Mouse (Mus musculus) heart, embryonic 16.5 days (tissue): Measurements from ENCODE around the gene Unc50. TPM values are rescaled to one million over a fixed set of nuclear protein-coding genes. Genes with fewer than 3 reads are reported as not detected.

ENCODE experiments used
- ATAC-seq: fragments of 200-750 bp; cut with Nextera tagmentation; replicated peaks from 2 replicates; pipeline ENCODE4 v1.8.0; 2017; ENCODE audit warnings: moderate number of reproducible peaks; ENCODE audit not compliant: insufficient read depth, low FRiP score; ENCODE audit errors: extremely low read depth
- H3K27ac ChIP-seq: fragments of 300-500 bp; sonication (generic); 2 replicates; pipeline ENCODE4 v1.5.1; 2014; ENCODE audit warnings: mild to moderate bottlenecking, low read length, control low read depth, moderate library complexity
- H3K27me3 ChIP-seq: fragments of 300-500 bp; sonication (generic); 2 replicates; pipeline ENCODE4 v1.6.1; 2014; ENCODE audit warnings: low read length, mixed read lengths; ENCODE audit not compliant: control insufficient read depth, insufficient read depth
- H3K36me3 ChIP-seq: fragments of 300-500 bp; sonication (generic); 2 replicates; pipeline ENCODE4 v1.6.1; 2014; ENCODE audit not compliant: control insufficient read depth, insufficient read depth
- H3K4me1 ChIP-seq: fragments of 300-500 bp; sonication (generic); 2 replicates; pipeline ENCODE4 v1.6.1; 2014; ENCODE audit warnings: low read length, mixed read lengths; ENCODE audit not compliant: control insufficient read depth, insufficient read depth
- H3K4me2 ChIP-seq: fragments of 300-500 bp; sonication (generic); 2 replicates; pipeline ENCODE4 v1.6.1; 2014; ENCODE audit warnings: low read depth, mild to moderate bottlenecking, control low read depth, low read length
- H3K4me3 ChIP-seq: fragments of 300-500 bp; sonication (generic); 2 replicates; pipeline ENCODE4 v1.5.1; 2014; ENCODE audit warnings: mild to moderate bottlenecking, control low read depth, low read length
- H3K9ac ChIP-seq: fragments of 300-500 bp; sonication (generic); 2 replicates; pipeline ENCODE4 v1.6.1; 2014; ENCODE audit warnings: low read length, control low read depth
- H3K9me3 ChIP-seq: fragments of 300-500 bp; sonication (generic); replicated peaks from 2 replicates; pipeline ENCODE4 v1.6.1; 2016; ENCODE audit warnings: low read length; ENCODE audit not compliant: control insufficient read depth
- WGBS: fragments of 180-500 bp; shearing (Covaris S2); extraction: QIAGEN DNeasy Blood & Tissue Kit; methylation state at CpG from one replicate; pipeline ENCODE4 v1.1.7; 2014; 5-methylcytosine and 5-hydroxymethylcytosine counted together
- polyA plus RNA-seq: library from polyadenylated mRNA; unstranded; fragments of >200 nt; fragmentation: Nextera tagmentation; extraction: Ambion mirVana; gene quantifications from 2 replicates; pipeline ENCODE4 v1.2.1, GENCODE M21; 2015

Gene Unc50
- polyA plus RNA-seq, 1 experiment from 2014 or later: 78.8 TPM

DNA sequence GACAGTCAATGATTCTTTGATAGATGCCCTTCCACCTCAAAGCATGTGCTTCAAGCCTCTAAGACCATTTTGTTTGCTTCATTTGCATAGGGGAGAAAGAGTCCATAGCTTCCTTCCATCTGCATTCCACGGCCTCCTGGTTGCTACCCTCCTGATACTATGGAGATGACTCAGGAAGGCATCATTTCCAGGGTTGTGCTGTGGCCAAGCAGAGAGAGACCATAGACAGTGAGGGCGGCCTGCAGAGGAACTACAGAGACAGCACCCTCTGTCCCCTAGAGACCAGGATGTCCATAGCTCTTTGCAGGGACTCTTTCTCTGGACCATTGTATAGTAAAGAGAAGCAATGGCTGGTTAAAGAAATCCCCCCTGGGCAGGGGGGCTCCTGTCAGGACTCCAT is 24.8 kb upstream of the Unc50 start:
- Histone ChIP-seq H3K4me3 (no peak overlapping the region), H3K27ac (no peak overlapping the region), H3K9me3 (no peaks in the 10 kb centered on the region), H3K9ac (no peak overlapping the region), H3K4me1 (no peaks in the 10 kb centered on the region), H3K27me3 (no peaks in the 10 kb centered on the region), H3K36me3 (0 out of 2 replicates have a peak, but pooled peaks cover 2% of the 10 kb centered on the region), H3K4me2 (no peak overlapping the region)
- WGBS: 89% methylated on average over 2 of the region's 2 CpGs
- ATAC-seq: no peak

DNA sequence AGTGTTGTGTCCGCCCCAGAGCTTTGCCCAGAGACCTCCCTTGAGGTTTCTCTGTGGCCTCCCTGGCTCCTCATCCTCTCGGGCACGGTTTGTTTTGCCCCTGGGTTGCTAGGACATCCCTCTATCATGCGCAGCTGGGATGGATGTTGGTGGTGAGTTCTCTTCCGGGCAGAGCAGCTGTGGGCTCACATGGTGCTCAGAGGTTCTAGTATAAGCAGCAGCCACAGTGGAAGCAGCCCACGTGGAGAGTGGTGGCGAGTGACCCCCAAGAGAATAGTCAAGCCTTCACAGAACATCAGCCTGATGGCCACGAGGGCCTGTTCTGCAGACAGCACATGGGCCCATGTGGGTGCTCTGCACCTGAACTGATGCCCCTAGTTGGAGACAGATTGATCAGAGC is 22.7 kb upstream of the Unc50 start:
- H3K36me3 ChIP-seq: 0 out of 2 replicates have a peak, but pooled peaks cover 2% of the 10 kb centered on the region
- H3K27ac ChIP-seq: no peak overlapping the region
- H3K9me3 ChIP-seq: no peaks in the 10 kb centered on the region
- H3K9ac ChIP-seq: no peak overlapping the region
- 74% methylated on average over 8 of the region's 8 CpGs for WGBS
- no peak overlapping the region for H3K4me3 ChIP-seq
- no peaks in the 10 kb centered on the region for H3K27me3 ChIP-seq
- H3K4me1 ChIP-seq: no peaks in the 10 kb centered on the region
- ATAC-seq: no peak
- H3K4me2 ChIP-seq: no peak overlapping the region

DNA sequence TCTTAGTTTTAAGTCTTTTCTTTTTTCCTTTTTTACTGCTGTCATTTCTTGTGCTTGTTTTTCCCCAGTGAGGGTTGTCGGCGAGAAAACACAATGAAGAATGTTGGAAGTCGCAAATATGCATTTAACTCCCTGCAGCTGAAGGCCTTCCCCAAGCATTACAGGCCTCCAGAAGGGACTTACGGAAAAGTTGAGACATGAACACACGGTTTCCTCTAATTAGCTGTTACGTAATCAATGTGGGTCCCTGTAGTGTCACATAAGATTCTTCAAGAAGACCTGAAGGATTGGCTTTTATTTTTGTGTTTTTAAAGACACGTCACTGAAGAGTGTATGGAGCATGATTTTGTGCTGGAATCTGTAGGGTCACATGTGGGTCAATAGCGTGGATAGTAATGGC is 21.9 kb upstream of the Unc50 start:
- Histone ChIP-seq H3K27me3 (no peaks in the 10 kb centered on the region), H3K9ac (no peak overlapping the region), H3K9me3 (no peaks in the 10 kb centered on the region), H3K4me3 (no peak overlapping the region), H3K27ac (no peak overlapping the region), H3K4me2 (no peak overlapping the region), H3K4me1 (no peaks in the 10 kb centered on the region), H3K36me3 (0 out of 2 replicates have a peak, but pooled peaks cover 2% of the 10 kb centered on the region)
- no peak for ATAC-seq
- WGBS: 78% methylated on average over 8 of the region's 8 CpGs

DNA sequence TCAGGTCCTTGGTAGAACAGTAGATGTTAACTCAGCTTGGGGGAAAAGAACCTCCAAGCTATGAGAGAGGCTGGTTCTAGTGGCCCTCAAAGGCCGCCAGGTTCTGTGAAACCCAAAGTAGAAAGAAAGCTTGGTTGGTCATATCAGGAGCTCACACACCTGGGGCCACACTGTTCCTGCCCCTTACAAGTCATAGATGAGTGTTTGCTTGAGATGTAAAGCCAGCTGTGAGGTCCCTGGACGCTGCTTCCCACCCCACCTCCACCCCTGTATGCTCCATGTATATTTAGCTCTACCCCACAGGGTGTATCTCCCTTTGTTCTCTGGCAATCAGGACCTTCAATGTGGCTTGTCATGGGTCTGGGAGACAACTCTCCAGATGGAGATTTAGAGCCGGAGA is 21.3 kb upstream of the Unc50 start:
- H3K9me3 ChIP-seq: no peaks in the 10 kb centered on the region
- H3K36me3 ChIP-seq: 0 out of 2 replicates have a peak, but pooled peaks cover 2% of the 10 kb centered on the region
- no peak overlapping the region for H3K4me2 ChIP-seq
- no peaks in the 10 kb centered on the region for H3K27me3 ChIP-seq
- 66% methylated on average over 3 of the region's 3 CpGs for WGBS
- H3K4me1 ChIP-seq: no peaks in the 10 kb centered on the region
- no peak overlapping the region for H3K27ac ChIP-seq
- H3K4me3 ChIP-seq: no peak overlapping the region
- no peak for ATAC-seq
- no peak overlapping the region for H3K9ac ChIP-seq

DNA sequence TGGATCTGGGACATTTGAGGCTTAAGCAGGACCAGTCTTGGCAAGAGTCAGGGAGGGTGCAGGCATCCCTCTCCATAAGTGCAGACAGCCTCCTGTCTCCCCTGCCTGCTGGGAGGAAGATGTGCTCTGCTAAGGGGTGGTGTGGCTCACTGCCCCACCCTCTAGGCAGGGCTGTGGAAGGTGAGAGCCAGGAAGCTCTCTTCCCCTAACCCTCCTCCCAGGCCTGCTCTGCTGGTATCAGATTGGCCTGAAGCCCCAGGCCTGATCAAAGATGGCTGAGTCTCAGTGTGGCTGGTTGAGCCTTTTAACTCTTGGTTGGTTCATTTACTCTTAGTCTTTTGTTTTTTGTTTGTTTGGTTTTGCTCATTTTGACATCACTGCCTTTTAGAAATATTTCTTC is 20.3 kb upstream of the Unc50 start:
- Histone ChIP-seq H3K36me3 (0 out of 2 replicates have a peak, but pooled peaks cover 2% of the 10 kb centered on the region), H3K4me3 (no peak overlapping the region), H3K27ac (no peak overlapping the region), H3K4me2 (no peak overlapping the region), H3K9me3 (no peaks in the 10 kb centered on the region), H3K4me1 (no peaks in the 10 kb centered on the region), H3K9ac (no peak overlapping the region), H3K27me3 (no peaks in the 10 kb centered on the region)
- no peak; the same call in 1 of the 2 replicates for ATAC-seq

DNA sequence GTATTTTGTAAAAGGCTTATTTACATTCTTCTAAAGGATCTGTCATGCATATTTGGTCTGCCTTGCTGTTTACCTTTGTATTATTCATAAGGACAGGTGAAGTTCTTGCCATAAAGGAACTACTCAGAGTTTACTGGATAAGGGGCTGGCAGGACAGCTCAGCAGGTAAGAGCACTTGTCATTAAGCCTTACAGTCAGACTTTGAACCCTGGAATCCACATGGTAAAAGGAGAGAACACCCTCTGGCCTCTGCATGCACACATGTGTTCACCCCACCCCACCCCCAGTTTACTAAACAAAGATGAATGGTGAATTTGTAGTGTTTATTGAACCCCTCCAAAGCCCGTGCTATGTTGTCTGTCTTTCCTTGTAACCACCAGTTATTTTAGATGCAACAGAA is 14.5 kb upstream of the Unc50 start:
- H3K27ac ChIP-seq: no peak overlapping the region
- WGBS: 79% methylated on average over 1 of the region's 1 CpGs
- no peaks in the 10 kb centered on the region for H3K9me3 ChIP-seq
- H3K27me3 ChIP-seq: no peaks in the 10 kb centered on the region
- no peak overlapping the region for H3K9ac ChIP-seq
- no peaks in the 10 kb centered on the region for H3K4me1 ChIP-seq
- ATAC-seq: no peak
- peaks cover 18% of the 10 kb centered on the region for H3K36me3 ChIP-seq
- H3K4me3 ChIP-seq: no peak overlapping the region
- no peak overlapping the region for H3K4me2 ChIP-seq

DNA sequence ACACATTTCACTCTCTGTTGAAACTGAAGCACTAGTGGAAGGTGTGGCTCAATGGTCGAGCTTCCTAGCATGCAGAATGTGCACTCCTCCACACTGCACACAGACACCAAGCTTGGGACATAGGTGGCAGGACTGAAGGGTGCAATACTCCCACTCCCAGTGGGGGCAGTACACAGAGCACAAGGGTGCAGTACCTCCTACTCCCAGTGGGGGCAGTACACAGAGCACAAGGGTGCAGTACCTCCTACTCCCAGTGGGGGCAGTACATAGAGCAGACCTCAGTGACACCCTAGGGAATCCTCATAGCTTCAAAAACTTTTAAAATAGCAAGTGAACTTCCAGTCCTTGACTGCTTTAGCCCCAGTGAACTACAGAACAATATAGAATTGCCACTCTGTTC is 10.5 kb upstream of the Unc50 start:
- H3K4me3 ChIP-seq: no peak overlapping the region
- peaks cover 5% of the 10 kb centered on the region for H3K9me3 ChIP-seq
- no peak overlapping the region for H3K27ac ChIP-seq
- peak; percentile 14; the same call in 1 of the 2 replicates for ATAC-seq
- no peaks in the 10 kb centered on the region for H3K4me1 ChIP-seq
- no peak overlapping the region for H3K9ac ChIP-seq
- H3K36me3 ChIP-seq: peaks cover 26% of the 10 kb centered on the region
- 84% methylated on average over 1 of the region's 1 CpGs for WGBS
- H3K4me2 ChIP-seq: no peak overlapping the region
- H3K27me3 ChIP-seq: no peaks in the 10 kb centered on the region

DNA sequence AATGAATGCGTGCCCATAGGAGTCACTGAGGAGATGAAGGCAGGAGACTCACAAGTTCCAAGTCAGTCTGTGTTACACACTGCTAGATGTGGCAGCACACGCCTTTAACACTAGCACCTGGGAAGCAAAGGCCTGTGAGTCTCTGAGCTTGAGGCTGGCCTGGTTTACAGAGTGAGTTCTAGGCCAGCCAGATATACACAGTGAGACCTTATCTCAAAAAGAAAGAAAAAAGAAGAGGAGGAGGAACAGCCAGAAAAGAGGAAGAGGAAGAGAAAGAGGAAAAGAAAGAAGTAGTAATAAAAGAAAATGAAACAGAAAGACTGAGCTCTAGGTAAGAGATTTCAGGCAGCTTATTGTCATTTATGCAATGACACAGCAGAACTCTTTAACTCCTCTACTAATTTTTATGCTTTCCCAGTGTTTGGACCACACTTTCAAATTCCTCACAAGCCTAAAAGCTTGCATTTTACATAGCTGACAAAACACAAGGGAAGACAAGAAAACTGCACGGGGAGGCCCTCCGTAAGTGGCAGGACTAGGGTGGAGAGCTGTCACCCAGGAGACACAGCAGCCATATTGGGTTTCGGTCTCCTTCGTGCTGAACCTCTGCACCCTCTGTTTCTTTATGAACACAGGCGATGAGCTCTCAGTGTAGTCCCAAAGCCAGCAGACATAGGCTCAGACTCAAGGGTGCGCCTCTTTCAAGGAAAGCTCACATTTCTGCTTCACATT is 2.6 kb upstream of the Unc50 start:
- Histone ChIP-seq H3K27me3 (no peaks in the 10 kb centered on the region), H3K4me1 (peaks cover 15% of the 10 kb centered on the region), H3K4me3 (no peak overlapping the region), H3K27ac (no peak overlapping the region), H3K9me3 (peaks cover 5% of the 10 kb centered on the region), H3K9ac (no peak overlapping the region), H3K36me3 (peaks cover 29% of the 10 kb centered on the region), H3K4me2 (no peak overlapping the region)
- ATAC-seq: no peak
- WGBS: 92% methylated on average over 8 of the region's 8 CpGs

DNA sequence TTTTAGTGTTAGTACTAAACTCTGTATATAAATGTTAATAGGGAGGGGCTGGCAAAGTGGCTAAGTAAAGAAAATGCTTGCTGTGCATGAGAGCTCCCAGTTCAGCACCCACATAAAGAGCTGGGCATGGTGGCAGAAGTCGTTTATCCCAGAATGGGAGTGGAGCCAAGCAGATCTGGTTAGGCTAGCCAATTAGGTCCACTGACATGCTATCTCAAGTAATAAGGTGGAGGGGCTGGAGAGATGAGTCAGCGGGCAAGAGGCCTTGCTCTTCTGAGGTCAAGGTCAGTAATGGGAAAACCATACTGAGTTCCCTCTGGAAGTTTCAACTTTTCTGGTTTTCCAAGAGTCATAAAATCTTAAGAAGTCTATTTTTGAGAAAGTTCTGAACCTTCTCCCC is 1.0 kb upstream of the Unc50 start:
- ATAC-seq: no peak
- Histone ChIP-seq H3K9me3 (peaks cover 5% of the 10 kb centered on the region), H3K4me3 (peak overlapping the region; percentile 97), H3K36me3 (peaks cover 31% of the 10 kb centered on the region), H3K9ac (peak overlapping the region; percentile 96), H3K27ac (peak overlapping the region; percentile 57), H3K4me2 (peak overlapping the region; percentile 70), H3K4me1 (peaks cover 15% of the 10 kb centered on the region), H3K27me3 (no peaks in the 10 kb centered on the region)
- 36% methylated on average over 2 of the region's 2 CpGs for WGBS
